Mouse (Mus musculus) adrenal gland (tissue): Measurements from ENCODE around the gene Mzt1.
"Not testable (repeated sequence)": the region's sequence is repeated elsewhere in the genome, so short reads cannot be mapped to it uniquely, and the experiment has no call there.

ENCODE experiments used
- intact Hi-C: fragments of 180-260 bp; cut with DNase I; formaldehyde crosslinking; loops from one replicate; pipeline ENCODE4 v1.15.1; 2025
- long read RNA-seq, 2 experiments: library from polyadenylated mRNA; unstranded; transcript quantifications; one replicate each; pipeline ENCODE4 v2.0.0; 2020; ENCODE audit warnings: borderline replicate concordance in 1 of 2; ENCODE audit not compliant: insufficient replicate concordance in 1 of 2

Gene Mzt1
- long read RNA-seq, experiment 1, transcript Mzt1-201 (3 exons, 2,240 nt): major isoform, 56 of 66 reads
- long read RNA-seq, experiment 1, partial matches to known transcripts: 1 of 66 reads
- long read RNA-seq, experiment 1, other reads (novel, unspliced or antisense): 6 of 66 reads
- long read RNA-seq, experiment 2, transcript Mzt1-201 (3 exons, 2,240 nt): major isoform, 59 of 63 reads
- long read RNA-seq, experiment 2, partial matches to known transcripts: 1 of 63 reads
- long read RNA-seq, experiment 2, other reads (novel, unspliced or antisense): 2 of 63 reads

GRCm38 (mm10) chr14:99046031-99046781 is at the start of gene Mzt1, which contains the start of gene Bora:
Gene Mzt1 (minus strand): TSS chr14:99046134.
Gene Bora (plus strand): TSS chr14:99046222.
- intact Hi-C loops: no loop called here

- intact Hi-C loops: no loop called here
Measured at GRCm38 (mm10) chr14:99088947-99089346, 43.0 kb upstream of the Mzt1 start.

GRCm38 (mm10) chr14:99071146-99071545 is 25.2 kb upstream of the Mzt1 start:
- intact Hi-C loops: no loop called here

DNA sequence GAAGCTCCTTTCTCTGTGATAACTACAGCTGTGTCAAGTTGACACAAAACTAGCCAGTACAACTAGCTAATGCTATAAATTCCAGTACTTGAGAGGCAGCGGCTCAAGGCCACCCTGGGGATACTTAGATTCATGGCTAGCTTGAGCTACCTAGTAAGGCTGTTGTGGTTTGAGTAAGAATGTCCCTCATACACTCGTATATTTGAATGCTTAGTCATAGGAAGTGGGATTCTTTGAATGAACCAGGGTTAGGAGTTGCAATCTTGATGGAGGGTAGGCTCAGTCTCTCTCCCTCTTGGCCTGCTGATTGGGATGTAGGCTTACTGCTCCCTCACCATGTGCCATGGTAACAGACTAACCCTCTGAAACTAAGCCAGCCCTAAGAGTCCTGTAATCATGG is 17.2 kb upstream of the Mzt1 start:
- intact Hi-C loops: no loop called here

- intact Hi-C loops: no loop called here
Measured at GRCm38 (mm10) chr14:99060616-99061015, 14.7 kb upstream of the Mzt1 start.

DNA sequence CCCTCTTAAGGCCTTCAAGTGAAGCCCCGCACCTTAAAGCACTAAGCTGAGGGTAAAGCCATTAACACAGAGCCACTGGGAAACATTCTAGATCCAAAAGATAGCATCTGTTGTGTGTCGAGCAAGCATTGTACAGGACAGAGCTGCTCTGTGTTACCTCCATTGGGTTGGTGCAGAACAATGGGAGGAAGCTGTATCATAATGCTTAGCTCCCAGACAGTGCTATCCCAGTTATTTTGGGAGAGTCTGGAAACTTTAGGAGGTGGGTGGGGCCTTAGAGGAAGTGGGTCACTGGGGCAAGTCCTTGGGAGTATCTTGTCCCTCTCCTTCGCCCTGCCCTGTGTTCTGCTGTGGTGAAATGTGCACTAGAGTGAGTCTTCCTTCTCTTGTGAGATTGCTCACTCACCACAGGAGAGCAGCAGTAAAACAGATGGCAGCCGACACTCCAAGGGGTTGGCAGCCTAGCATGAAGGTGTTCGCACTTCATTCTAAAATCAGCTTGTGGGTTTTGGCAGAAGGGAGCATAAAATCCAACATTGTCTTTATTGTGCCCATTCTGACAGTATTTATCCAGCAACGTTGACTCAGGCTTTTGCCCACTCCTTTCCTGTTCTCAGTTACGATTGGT is 13.1 kb upstream of the Mzt1 start:
- intact Hi-C loops: no loop called here

GRCm38 (mm10) chr14:99046782-99047181 is 848 bp upstream of the Mzt1 start:
- intact Hi-C loops: no loop called here

DNA sequence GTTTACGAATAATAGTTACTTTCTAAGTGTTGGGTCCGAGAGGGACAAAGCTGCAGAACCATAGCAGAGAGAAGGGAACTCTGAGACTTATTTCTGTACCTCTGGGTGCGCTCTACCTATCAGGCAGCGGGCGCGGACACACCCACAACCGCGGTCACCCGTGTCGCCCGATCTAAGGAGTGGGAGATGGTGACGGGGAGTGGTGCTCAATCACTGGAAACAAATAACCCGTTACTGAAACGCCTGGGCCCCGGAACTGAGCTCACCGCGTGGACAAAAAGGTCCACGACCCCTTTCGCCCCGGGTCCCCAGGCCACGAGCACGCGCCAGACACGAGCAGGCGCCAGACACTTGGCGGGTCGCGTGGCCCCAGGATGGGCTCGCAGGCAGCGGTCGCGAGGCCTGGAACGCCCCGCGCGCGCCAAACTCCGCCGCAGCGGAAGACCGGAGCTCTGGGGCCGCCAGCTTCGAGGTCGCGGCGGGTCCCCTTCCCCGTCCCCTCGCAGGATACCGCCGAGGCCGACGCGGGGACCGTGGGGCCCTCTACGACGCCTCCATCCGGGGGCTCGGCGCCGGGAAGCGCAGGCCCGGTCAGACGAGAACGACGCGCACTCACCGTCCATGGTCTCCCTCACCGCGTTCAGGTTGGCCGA is 430 bp downstream of the Mzt1 start:
- intact Hi-C loops: no loop called here

DNA sequence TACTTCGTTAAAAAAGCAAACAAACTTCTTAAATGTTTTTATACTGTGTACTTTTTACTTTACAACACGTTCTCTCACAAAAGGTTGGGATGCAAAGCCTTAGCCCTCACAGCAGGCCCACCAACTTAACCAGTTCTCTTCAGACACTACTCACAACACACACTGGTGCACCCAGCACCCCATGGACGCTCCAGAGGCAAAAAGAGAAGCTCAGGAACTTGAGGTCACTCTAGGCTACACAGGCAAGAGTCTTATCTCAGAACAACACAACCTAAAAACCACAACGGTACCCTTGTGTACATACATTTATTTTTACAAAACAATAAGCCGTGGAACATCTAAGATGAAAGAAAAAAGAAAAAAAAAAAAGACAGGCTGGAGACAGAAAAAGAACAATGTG is 1.2 kb downstream of the Mzt1 start:
- intact Hi-C loops: no loop called here

- intact Hi-C loops: no loop called here
Measured at GRCm38 (mm10) chr14:99044096-99044495, 1.8 kb downstream of the Mzt1 start.

DNA sequence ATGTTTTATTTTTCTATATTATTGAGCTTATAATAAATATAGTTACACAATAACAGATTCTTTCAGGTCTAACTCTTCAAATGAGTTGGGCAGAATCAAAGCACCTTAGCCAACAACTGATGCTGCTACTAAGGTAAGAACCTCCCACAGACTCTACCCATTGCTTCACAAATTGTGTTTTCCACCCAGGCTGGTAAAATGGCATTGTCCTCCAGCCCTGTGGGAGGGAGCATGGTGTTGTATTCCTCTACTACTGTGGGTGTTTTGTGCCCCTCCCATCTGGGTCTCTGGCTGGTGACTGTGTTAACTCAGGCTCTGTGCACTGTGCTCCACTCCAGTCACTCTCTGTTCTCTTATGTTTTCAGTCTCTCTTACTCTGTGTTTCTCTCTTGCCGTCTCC is 2.4 kb downstream of the Mzt1 start:
- intact Hi-C loops: no loop called here

DNA sequence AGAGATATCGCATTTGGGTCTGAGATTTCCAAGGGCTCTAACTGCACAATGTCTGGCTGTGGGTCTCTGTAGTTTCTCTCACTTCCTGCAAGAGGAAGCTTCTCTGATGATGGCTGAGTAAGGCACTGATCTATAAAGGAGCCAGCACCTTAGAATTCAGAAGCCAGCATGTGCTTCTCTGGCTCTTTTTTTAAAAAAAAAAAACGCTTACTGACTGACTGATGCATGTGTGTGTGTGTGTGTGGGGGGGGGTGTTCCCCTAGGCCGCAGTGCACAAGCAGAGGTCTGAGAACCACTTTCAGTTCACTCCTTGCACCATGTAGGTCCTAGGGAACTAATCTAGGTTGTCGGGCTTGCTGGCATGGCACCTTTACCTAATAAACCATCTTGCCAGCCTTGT is 4.5 kb downstream of the Mzt1 start:
- intact Hi-C loops: no loop called here

GRCm38 (mm10) chr14:99039308-99039707 is 6.6 kb downstream of the Mzt1 start:
- intact Hi-C loops: not testable (repeated sequence)

GRCm38 (mm10) chr14:99037703-99038102 is 8.2 kb downstream of the Mzt1 start:
- intact Hi-C loops: no loop called here

DNA sequence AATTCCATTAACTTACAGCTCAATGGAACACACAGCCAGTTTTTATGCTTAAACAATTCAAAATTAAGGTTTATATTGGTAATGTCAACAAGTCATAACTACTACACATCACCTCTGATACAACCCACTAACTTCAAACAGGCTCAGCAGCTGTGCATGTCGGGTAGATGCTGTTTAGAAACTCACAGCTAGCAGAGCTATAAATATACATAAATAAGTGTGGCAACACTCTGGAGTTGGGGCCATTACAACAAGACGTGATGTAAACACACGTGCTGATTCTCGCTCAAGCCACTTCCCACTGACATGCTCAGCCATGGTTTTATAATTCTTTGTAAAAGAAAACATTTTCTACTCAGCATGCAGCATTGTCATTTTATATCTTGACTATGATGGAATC is 9.9 kb downstream of the Mzt1 start:
- intact Hi-C loops: no loop called here

- intact Hi-C loops: not testable (repeated sequence)
Measured at GRCm38 (mm10) chr14:99034851-99035250, 11.1 kb downstream of the Mzt1 start.

DNA sequence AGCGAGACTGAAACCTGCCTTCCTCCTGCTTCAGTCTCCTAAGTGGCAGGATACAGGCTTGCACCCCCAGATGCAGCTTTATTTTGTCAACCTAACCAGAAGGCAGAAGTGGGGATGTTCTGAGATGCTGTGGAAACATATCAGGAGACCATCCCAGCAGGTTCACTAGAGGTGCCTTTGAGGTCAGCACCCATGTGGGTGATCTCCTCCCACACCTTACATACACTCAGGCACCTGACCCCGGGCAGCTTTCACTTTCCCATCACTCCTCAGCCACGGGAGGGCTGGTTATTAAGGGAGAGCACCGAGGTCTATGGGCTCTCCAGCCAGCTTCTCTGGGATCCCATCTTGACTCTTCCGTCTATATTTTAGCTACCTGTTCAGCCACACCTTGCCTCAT is 13.3 kb downstream of the Mzt1 start:
- intact Hi-C loops: no loop called here

GRCm38 (mm10) chr14:99031337-99031873 is 14.5 kb downstream of the Mzt1 start:
- intact Hi-C loops: no loop called here

DNA sequence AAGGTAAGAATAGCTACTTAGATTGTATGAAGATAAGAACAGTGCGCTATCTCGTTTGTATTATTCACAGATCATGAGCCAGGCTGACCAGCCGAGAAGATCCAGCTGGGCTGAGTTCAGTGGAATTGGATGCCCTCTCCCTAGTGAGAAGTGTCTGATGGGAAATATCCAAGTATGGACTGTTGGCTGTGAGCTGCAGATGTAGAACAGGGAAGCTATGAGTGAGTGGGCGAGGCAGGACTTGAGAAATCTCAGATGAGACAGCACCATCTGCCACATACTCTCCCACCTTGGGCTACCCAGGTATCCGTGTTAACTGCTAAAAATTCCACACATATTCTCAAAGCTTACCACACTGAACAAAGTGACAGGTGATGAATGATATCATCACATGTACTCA is 15.9 kb downstream of the Mzt1 start:
- intact Hi-C loops: loop anchor here (10.0 kb wide), 1 partner anchor 865 kb away; the partner anchor contains the start of gene Dach1

DNA sequence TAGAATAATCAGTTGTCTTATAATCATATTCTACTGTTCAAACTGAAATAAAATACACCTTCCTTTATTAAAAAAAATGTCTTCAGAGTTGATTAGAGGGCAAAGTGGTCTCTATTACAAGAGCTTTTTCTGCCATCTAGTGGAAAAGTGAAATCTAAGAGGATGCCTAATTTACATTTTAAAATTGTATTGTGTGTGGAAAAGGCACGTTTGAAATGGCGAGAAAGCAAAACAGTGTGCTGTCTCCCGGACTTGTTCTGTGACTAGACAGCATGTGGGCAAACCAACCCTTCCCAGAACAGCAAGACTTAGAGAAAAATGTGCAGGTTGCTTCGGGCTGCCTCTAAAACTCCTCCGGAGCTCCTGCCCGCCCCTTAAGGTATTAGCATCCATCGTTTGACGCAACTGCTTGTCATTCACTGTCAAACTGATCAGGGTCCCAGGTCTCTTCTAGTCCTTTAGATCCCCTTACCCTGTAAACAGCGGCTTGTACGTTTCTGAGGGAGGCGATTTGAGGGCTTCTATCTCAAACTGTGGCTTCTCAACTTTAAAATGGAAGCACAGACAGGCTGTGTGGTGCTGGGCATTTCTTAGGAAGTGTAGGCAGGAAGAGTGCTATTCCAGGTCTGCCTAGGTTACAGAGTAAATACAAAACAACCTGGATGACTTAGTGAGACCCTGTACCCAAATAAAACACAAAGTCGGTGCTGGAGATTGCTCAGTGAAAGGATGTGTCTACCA is 23.4 kb downstream of the Mzt1 start:
- intact Hi-C loops: loop anchor here (10.0 kb wide), 1 partner anchor 858 kb away; the partner anchor contains the start of gene Dach1
